Mouse (Mus musculus): Measurements from ENCODE around the gene Actg1. TPM values are rescaled to one million over a fixed set of nuclear protein-coding genes. Genes with fewer than 3 reads are reported as not detected.

Gene Actg1
- polyA plus RNA-seq, 1 experiment from 2014 or later: 3,231 TPM

DNA sequence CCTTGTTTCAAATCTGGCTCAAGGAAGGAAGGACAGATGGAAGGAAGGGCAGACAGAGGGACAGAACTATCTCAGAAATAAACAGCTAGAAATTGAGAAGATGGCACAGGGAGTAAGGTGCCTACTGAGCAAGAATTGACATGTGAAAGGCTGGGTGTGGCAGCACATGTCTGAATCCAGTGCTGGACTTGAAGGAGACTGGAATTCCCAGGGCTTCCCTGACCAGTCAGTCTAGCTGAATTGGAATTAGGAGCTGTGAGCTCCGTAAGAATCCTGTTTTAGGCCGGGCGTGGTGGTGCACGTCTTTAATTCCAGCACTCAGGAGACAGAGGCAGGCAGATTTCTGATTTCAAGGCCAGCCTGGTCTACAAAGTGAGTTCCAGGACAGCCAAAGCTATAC lies 6.7 kb downstream of the Actg1 start:
- no peak for ATAC-seq (ENCODE audit: low FRiP score, low read depth)
- H3K9ac ChIP-seq (replicated peaks): no peak overlapping the region
- no peak overlapping the region for H3K4me2 ChIP-seq (replicated peaks)
- WGBS: 92% methylated on average over 4 of the region's 4 CpGs
- peaks cover 11% of the 10 kb centered on the region for H3K36me3 ChIP-seq
- H3K9me3 ChIP-seq: no peaks in the 10 kb centered on the region
- H3K27me3 ChIP-seq: no peaks in the 10 kb centered on the region
- H3K4me3 ChIP-seq: no peak overlapping the region
- no peak overlapping the region for H3K27ac ChIP-seq (replicated peaks)
- peaks cover 10% of the 10 kb centered on the region for H3K4me1 ChIP-seq

- H3K9me3 ChIP-seq: no peaks in the 10 kb centered on the region
- 91% methylated on average over 10 of the region's 10 CpGs for WGBS
- H3K4me3 ChIP-seq: no peak overlapping the region
- no peak for ATAC-seq (ENCODE audit: low FRiP score, low read depth)
- H3K27me3 ChIP-seq: no peaks in the 10 kb centered on the region
- no peak overlapping the region for H3K4me2 ChIP-seq (replicated peaks)
- no peak overlapping the region for H3K9ac ChIP-seq (replicated peaks)
- H3K27ac ChIP-seq (replicated peaks): no peak overlapping the region
- peaks cover 2% of the 10 kb centered on the region for H3K36me3 ChIP-seq
- H3K4me1 ChIP-seq: peaks cover 2% of the 10 kb centered on the region
These were observed 8.3 kb downstream of the Actg1 start for GRCm38 (mm10) chr11:120339978-120340513.

DNA sequence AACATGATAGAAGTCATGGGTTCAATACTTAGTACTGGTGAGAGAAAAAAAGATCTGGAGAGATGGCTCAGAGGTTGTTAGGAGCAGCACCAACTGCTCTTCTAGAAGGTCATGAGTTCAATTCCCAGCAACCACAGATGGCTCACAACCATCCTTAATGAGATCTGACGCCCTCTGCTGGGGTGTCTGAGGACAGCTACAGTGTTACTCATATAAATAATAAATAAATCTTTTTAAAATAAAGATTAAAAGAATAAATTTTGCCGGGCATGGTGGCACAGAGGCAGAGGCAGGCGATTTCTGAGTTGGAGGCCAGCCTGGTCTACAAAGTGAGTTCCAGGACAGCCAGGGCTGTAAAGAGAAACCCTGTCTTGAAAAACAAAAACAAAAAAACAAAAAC lies 9.6 kb downstream of the Actg1 start:
- no peaks in the 10 kb centered on the region for H3K36me3 ChIP-seq
- no peak overlapping the region for H3K4me2 ChIP-seq (replicated peaks)
- H3K4me1 ChIP-seq: no peaks in the 10 kb centered on the region
- WGBS: 75% methylated on average over 3 of the region's 3 CpGs
- no peak overlapping the region for H3K9ac ChIP-seq (replicated peaks)
- ATAC-seq (ENCODE audit: low FRiP score, low read depth): no peak
- H3K27ac ChIP-seq (replicated peaks): no peak overlapping the region
- H3K9me3 ChIP-seq: peaks cover 3% of the 10 kb centered on the region; the same call in 1 of the 2 replicates
- no peak overlapping the region for H3K4me3 ChIP-seq
- H3K27me3 ChIP-seq: no peaks in the 10 kb centered on the region

DNA sequence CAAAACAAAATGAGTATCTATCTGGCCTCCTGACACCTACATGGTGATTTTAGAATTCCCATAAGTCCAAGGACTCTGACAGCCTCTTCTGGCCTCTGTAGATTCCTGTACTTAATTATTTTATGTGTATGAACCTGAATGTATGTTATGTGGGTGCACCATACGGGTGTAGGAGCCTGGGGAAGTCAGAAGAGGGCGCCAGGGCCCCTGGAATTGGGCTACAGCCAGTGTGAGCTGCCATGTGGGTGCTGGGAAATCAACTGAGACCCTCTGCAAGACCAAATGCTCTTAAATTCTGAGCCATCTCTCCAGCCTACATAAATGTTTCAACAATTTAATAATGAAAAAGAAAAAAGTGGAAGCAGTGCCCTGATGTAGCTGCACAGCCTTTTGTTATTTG lies 10.9 kb downstream of the Actg1 start:
- Histone ChIP-seq H3K27me3 (no peaks in the 10 kb centered on the region), H3K4me1 (no peaks in the 10 kb centered on the region), H3K4me3 (no peak overlapping the region), H3K9me3 (peaks cover 3% of the 10 kb centered on the region; the same call in 1 of the 2 replicates), H3K9ac (replicated peaks) (no peak overlapping the region), H3K27ac (replicated peaks) (no peak overlapping the region), H3K36me3 (no peaks in the 10 kb centered on the region), H3K4me2 (replicated peaks) (no peak overlapping the region)
- 25% methylated on average over 2 of the region's 2 CpGs for WGBS
- ATAC-seq (ENCODE audit: low FRiP score, low read depth): no peak

DNA sequence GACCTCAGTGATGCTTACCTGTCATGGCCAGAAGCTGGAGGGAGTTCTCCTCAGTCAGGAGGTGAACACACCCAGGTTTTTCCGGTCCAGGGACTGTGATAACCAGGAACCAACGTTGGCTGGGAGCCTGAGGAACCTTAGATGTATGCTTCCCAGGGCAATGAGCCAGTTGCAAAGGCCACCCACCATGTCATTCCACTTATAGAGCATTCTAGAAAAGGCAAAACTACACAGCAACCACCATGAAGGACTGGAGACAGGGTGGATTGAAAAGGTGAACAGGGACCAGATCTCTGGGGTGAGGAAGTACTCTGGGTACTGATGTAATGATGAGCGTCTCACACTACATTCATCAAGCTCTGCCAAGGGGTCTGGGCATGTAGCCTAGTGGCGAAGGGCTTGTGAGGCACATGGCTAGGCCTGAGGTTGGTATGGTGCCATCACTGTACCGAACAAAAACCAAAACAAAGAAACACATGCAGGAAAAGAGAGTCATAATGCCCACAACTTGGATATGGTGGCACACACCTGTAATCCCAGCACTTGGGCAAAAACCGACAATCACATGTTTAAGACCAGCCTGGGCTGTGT lies 12.8 kb downstream of the Actg1 start:
- H3K27me3 ChIP-seq: no peaks in the 10 kb centered on the region
- H3K9ac ChIP-seq (replicated peaks): no peak overlapping the region
- H3K36me3 ChIP-seq: no peaks in the 10 kb centered on the region
- WGBS: 87% methylated on average over 6 of the region's 6 CpGs
- no peaks in the 10 kb centered on the region for H3K4me1 ChIP-seq
- H3K27ac ChIP-seq (replicated peaks): no peak overlapping the region
- no peak overlapping the region for H3K4me3 ChIP-seq
- no peak for ATAC-seq (ENCODE audit: low FRiP score, low read depth)
- no peak overlapping the region for H3K4me2 ChIP-seq (replicated peaks)
- peaks cover 3% of the 10 kb centered on the region; the same call in 1 of the 2 replicates for H3K9me3 ChIP-seq

- Histone ChIP-seq H3K27ac (replicated peaks) (no peak overlapping the region), H3K27me3 (no peaks in the 10 kb centered on the region), H3K4me3 (no peak overlapping the region), H3K4me1 (peaks cover 19% of the 10 kb centered on the region), H3K36me3 (no peaks in the 10 kb centered on the region), H3K9me3 (0 out of 2 replicates have a peak, but pooled peaks cover 2% of the 10 kb centered on the region), H3K4me2 (replicated peaks) (no peak overlapping the region), H3K9ac (replicated peaks) (no peak overlapping the region)
- no peak for ATAC-seq (ENCODE audit: low FRiP score, low read depth)
- WGBS: 96% methylated on average over 10 of the region's 10 CpGs
These were observed 28.2 kb downstream of the Actg1 start for GRCm38 (mm10) chr11:120320156-120320555.

GRCm38 (mm10) chr11:120319310-120319709 lies 29.0 kb downstream of the Actg1 start:
- H3K27me3 ChIP-seq: no peaks in the 10 kb centered on the region
- no peak overlapping the region for H3K4me3 ChIP-seq
- no peak overlapping the region for H3K4me2 ChIP-seq (replicated peaks)
- H3K27ac ChIP-seq (replicated peaks): no peak overlapping the region
- ATAC-seq (ENCODE audit: low FRiP score, low read depth): no peak
- no peaks in the 10 kb centered on the region for H3K36me3 ChIP-seq
- peaks cover 28% of the 10 kb centered on the region for H3K4me1 ChIP-seq
- 88% methylated on average over 5 of the region's 5 CpGs for WGBS
- H3K9me3 ChIP-seq: 0 out of 2 replicates have a peak, but pooled peaks cover 2% of the 10 kb centered on the region
- H3K9ac ChIP-seq (replicated peaks): no peak overlapping the region

- 81% methylated on average over 7 of the region's 7 CpGs for WGBS
- peak overlapping the region; percentile 91 for H3K4me2 ChIP-seq (replicated peaks)
- 0 out of 2 replicates have a peak, but pooled peaks cover 2% of the 10 kb centered on the region for H3K9me3 ChIP-seq
- peak overlapping the region; percentile 83; the same call in 1 of the 2 replicates for H3K9ac ChIP-seq (replicated peaks)
- no peak for ATAC-seq (ENCODE audit: low FRiP score, low read depth)
- peaks cover 28% of the 10 kb centered on the region for H3K4me1 ChIP-seq
- H3K36me3 ChIP-seq: no peaks in the 10 kb centered on the region
- peak overlapping the region; percentile 96 for H3K27ac ChIP-seq (replicated peaks)
- H3K27me3 ChIP-seq: no peaks in the 10 kb centered on the region
- no peak overlapping the region for H3K4me3 ChIP-seq
These were observed 30.9 kb downstream of the Actg1 start for GRCm38 (mm10) chr11:120317456-120317855.

- Histone ChIP-seq H3K4me2 (replicated peaks) (peak overlapping the region; percentile 91), H3K9me3 (0 out of 2 replicates have a peak, but pooled peaks cover 2% of the 10 kb centered on the region), H3K4me1 (peaks cover 30% of the 10 kb centered on the region), H3K4me3 (peak overlapping the region; percentile 46), H3K36me3 (no peaks in the 10 kb centered on the region), H3K9ac (replicated peaks) (peak overlapping the region; percentile 83), H3K27ac (replicated peaks) (peak overlapping the region; percentile 96), H3K27me3 (no peaks in the 10 kb centered on the region)
- WGBS: 23% methylated on average over 13 of the region's 13 CpGs
- peak; percentile 21; the same call in 1 of the 2 replicates for ATAC-seq (ENCODE audit: low FRiP score, low read depth)
These were observed 31.6 kb downstream of the Actg1 start for GRCm38 (mm10) chr11:120316690-120317254.

- H3K9ac ChIP-seq (replicated peaks): peak overlapping the region; percentile 83
- peaks cover 37% of the 10 kb centered on the region for H3K4me1 ChIP-seq
- 0 out of 2 replicates have a peak, but pooled peaks cover 2% of the 10 kb centered on the region for H3K9me3 ChIP-seq
- H3K27me3 ChIP-seq: no peaks in the 10 kb centered on the region
- peak overlapping the region; percentile 96 for H3K27ac ChIP-seq (replicated peaks)
- H3K36me3 ChIP-seq: no peaks in the 10 kb centered on the region
- peak overlapping the region; percentile 46 for H3K4me3 ChIP-seq
- 8% methylated on average over 37 of the region's 37 CpGs for WGBS
- ATAC-seq (ENCODE audit: low FRiP score, low read depth): peak; percentile 97
- peak overlapping the region; percentile 91 for H3K4me2 ChIP-seq (replicated peaks)
These were observed 32.3 kb downstream of the Actg1 start for GRCm38 (mm10) chr11:120315832-120316689.

GRCm38 (mm10) chr11:120315416-120315761 lies 33.0 kb downstream of the Actg1 start:
- peak overlapping the region; percentile 96 for H3K27ac ChIP-seq (replicated peaks)
- peak overlapping the region; percentile 91 for H3K4me2 ChIP-seq (replicated peaks)
- H3K4me1 ChIP-seq: peaks cover 40% of the 10 kb centered on the region
- H3K9ac ChIP-seq (replicated peaks): peak overlapping the region; percentile 83
- WGBS: 31% methylated on average over 4 of the region's 4 CpGs
- peak overlapping the region; percentile 46 for H3K4me3 ChIP-seq
- no peak for ATAC-seq (ENCODE audit: low FRiP score, low read depth)
- H3K9me3 ChIP-seq: 0 out of 2 replicates have a peak, but pooled peaks cover 2% of the 10 kb centered on the region
- no peaks in the 10 kb centered on the region for H3K27me3 ChIP-seq
- no peaks in the 10 kb centered on the region for H3K36me3 ChIP-seq
